Mouse (Mus musculus) ES-E14 (cell line): ENCODE measurements around the gene Trp53tg5. TPM values are rescaled to one million over a fixed set of nuclear protein-coding genes. Genes with fewer than 3 reads are reported as not detected.

Experiments used
- DNase-seq: peaks from one replicate; pipeline ENCODE4 v3.0.0-alpha.2; 2013; ENCODE audit warnings: low read depth, low spot score
- H3K27ac ChIP-seq: 2 replicates; pipeline ENCODE4 v1.5.1; 2012; ENCODE audit warnings: low read depth, mild to moderate bottlenecking, low read length, moderate library complexity, mixed read lengths; ENCODE audit not compliant: poor library complexity, insufficient read depth, severe bottlenecking
- H3K36me3 ChIP-seq: 2 replicates; pipeline ENCODE4 v1.6.1; 2012; ENCODE audit warnings: mild to moderate bottlenecking, low read length, moderate library complexity, mixed read lengths; ENCODE audit not compliant: control insufficient read depth, poor library complexity, insufficient read depth, severe bottlenecking
- H3K4me1 ChIP-seq, 2 experiments: fragments of 150-350 bp in 1 of 2; sonication (generic) in 1 of 2; 2 replicates each; pipeline ENCODE4 v1.6.1; 2012; ENCODE audit warnings: low read length in 2 of 2, mild to moderate bottlenecking in 1 of 2, mixed read lengths in 1 of 2; ENCODE audit not compliant: control insufficient read depth in 2 of 2, insufficient read depth in 2 of 2, poor library complexity in 1 of 2
- H3K4me3 ChIP-seq, 2 experiments: fragments of 150-350 bp in 1 of 2; sonication (generic) in 1 of 2; 2 replicates each; pipeline ENCODE4 v1.5.1; 2012; ENCODE audit warnings: low read length in 2 of 2, low read depth in 1 of 2, mild to moderate bottlenecking in 1 of 2, mixed read lengths in 1 of 2; ENCODE audit not compliant: insufficient read depth in 1 of 2, poor library complexity in 1 of 2, severe bottlenecking in 1 of 2
- H3K9ac ChIP-seq: 2 replicates; pipeline ENCODE4 v1.6.1; 2012; ENCODE audit warnings: low read depth, mild to moderate bottlenecking, low read length, mixed read lengths; ENCODE audit not compliant: poor library complexity, insufficient read depth, severe bottlenecking
- H3K9me3 ChIP-seq: fragments of 150-350 bp; sonication (generic); 2 replicates; pipeline ENCODE4 v1.6.1; 2012; ENCODE audit warnings: low read depth, mild to moderate bottlenecking, low read length; ENCODE audit not compliant: control insufficient read depth, insufficient read depth
- CHD2 ChIP-seq: IDR thresholded peaks from 2 replicates; pipeline ENCODE4 v1.6.1; 2014; ENCODE audit warnings: mild to moderate bottlenecking, low read depth, low read length, inconsistent platforms
- HCFC1 ChIP-seq: IDR thresholded peaks from 2 replicates; pipeline ENCODE4 v1.6.1; 2012; ENCODE audit warnings: low read length, inconsistent platforms, borderline replicate concordance; ENCODE audit not compliant: insufficient read depth
- MAFK ChIP-seq: IDR thresholded peaks from 2 replicates; pipeline ENCODE4 v1.6.1; 2014; ENCODE audit warnings: mild to moderate bottlenecking, low read depth, low read length, inconsistent platforms; ENCODE audit not compliant: insufficient read depth
- ZC3H11A ChIP-seq: IDR thresholded peaks from 2 replicates; pipeline ENCODE4 v1.6.1; 2012; ENCODE audit warnings: low read depth, mild to moderate bottlenecking, inconsistent platforms, low read length, borderline replicate concordance
- ZNF384 ChIP-seq: IDR thresholded peaks from 2 replicates; pipeline ENCODE4 v1.6.1; 2012; ENCODE audit warnings: low read depth, low read length, inconsistent platforms
- in situ Hi-C, 2 experiments: fragments of 600-800 bp; cut with MboI; formaldehyde crosslinking; loops; one replicate each; pipeline ENCODE4 v1.15.1; 2025; ENCODE audit warnings: low sequenced_read_pairs in 2 of 2, inconsistent platforms in 1 of 2; ENCODE audit not compliant: unreplicated experiment in 2 of 2
- total RNA-seq: library from RNA; depleted of rRNA; stranded (reverse); fragments of 300-350 nt; gene quantifications from 2 replicates; pipeline ENCODE4 v1.2.3, GENCODE M21; 2012

The Trp53tg5 gene
- total RNA-seq, 1 experiment, result 0.22 TPM

DNA sequence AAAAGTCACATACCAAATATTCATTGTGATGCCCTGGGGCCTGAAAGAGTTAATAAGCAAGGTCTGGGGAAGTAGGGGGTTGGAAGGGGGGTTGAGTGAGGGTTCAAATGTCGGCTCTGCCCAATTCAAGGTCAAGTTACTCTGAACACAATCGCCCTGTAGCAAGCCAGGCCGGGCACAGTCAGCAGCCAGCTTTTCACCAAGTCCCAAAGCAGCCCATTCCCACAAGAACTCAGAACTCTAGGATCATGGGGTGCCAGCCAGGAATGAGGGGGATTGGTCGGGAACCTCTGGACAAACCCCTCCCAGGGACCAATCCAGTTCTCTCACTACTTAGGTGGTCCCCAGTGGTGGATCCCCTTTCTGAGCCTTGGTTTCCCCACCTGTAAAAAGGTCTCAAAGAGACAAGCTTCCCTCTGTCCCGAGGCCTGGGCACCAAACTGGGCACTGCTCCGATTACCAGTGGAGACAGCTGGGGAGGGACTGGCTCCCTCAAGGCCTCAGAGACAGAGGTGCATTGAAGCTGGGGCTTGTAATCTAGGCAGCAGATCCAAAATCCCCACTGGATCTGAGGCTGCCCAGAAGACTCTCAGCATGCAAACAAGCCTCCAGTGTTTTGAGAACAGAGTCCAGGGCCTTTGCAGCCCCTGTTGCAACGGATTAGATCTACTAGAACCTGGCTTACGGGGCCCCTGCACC, 37.2 kb downstream of the Trp53tg5 start:
- no peak overlapping the region for H3K4me3 ChIP-seq
- H3K9me3 ChIP-seq, result no peaks in the 10 kb centered on the region
- peaks cover 5% of the 10 kb centered on the region; the same call in 1 of the 2 replicates for H3K36me3 ChIP-seq
- in situ Hi-C loops, result no loop called here
- no peak for DNase-seq
- no peak overlapping the region; the same call in 1 of the 2 replicates for H3K27ac ChIP-seq
- TF ChIP-seq ZC3H11A (no peak), HCFC1 (no peak), MAFK (no peak)
- peak overlapping the region; percentile 28; the same call in 1 of the 2 replicates for H3K9ac ChIP-seq
- peaks cover 4 to 78% of the 10 kb centered on the region in 2 experiments for H3K4me1 ChIP-seq

DNA sequence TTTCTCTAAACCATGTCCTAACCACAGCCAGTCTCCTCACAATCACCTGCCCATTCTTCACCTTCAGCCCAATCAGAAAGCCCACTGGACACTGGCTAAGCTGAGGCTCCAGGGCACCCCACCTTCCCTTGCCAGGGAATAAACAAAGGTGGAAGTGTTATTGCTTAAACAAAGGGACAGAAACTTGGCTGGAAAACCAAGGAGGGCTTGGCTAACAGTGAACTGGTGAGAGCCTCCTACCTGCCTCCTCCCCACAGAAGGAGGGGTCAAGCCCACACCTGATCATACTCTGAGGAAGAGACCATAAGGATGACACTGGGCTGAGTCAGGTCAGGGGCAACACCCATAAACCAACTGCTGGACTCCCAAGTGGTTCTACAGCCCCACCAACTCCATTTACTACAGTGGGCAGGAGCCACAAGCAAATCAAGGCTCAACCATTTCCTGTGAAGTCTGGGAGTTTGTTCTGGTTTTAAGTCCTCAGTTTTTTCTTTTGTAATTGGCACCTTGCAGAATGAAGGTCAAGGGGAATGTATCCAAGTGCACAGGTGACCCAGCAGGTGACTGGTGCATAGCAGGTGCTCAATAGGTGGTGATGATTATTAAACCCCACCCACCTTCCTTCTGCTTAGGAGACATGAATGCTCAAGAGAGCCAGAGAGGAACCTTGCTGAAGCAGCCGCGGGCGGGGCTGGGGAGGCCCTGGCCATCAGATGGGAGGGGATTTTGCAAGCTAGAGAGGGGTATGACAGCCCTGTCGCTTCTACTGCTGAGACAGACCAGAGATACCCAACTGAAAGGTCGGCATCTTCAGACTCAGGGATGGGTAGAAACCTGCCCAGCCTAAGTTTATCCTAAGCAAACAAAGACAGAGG, 38.1 kb downstream of the Trp53tg5 start:
- no peak overlapping the region; a peak in 1 of 4 replicates for H3K4me3 ChIP-seq
- H3K4me1 ChIP-seq, result peaks cover 4 to 77% of the 10 kb centered on the region in 2 experiments

DNA sequence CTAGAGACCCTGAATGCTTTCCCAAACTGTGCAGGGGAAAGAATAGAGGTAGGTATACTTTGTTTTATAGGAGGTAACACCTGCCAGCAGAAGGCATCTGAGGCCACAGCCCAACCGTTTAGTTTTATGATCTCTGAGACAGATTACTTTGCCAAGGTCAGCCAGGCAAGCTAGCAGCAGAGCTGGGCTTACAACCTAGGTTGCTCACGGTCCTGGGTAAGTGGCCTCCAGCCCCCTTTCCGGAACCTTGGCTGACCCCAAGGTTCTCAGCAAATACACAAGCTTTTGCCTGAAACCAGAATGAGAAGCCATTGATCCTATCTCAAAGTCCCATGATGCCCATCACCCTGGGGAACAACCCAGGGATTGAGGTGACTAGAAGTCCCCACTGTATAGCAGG, 38.8 kb downstream of the Trp53tg5 start:
- Histone ChIP-seq H3K36me3 (peaks cover 4% of the 10 kb centered on the region; the same call in 1 of the 2 replicates), H3K4me3 (no peak overlapping the region), H3K4me1 (peaks cover 7 to 72% of the 10 kb centered on the region in 2 experiments), H3K27ac (no peak overlapping the region), H3K9ac (no peak overlapping the region), H3K9me3 (no peaks in the 10 kb centered on the region)
- in situ Hi-C loops, result no loop called here
- no peak for DNase-seq
- no peak for TF ChIP-seq ZNF384
- TF ChIP-seq CHD2, result no peak
- no peak for TF ChIP-seq HCFC1
- no peak for TF ChIP-seq MAFK
- no peak for TF ChIP-seq ZC3H11A

More for the DNA sequence above, 38.1 kb downstream of the Trp53tg5 start:
- TF ChIP-seq CHD2, result no peak
- TF ChIP-seq MAFK, result no peak
- TF ChIP-seq HCFC1, result no peak
- TF ChIP-seq ZC3H11A, result no peak
- TF ChIP-seq ZNF384, result no peak
- Histone ChIP-seq H3K27ac (0 out of 2 replicates have a peak overlapping the region, but pooled peaks have one; percentile 49), H3K36me3 (peaks cover 2% of the 10 kb centered on the region; the same call in 1 of the 2 replicates), H3K9ac (no peak overlapping the region), H3K9me3 (no peaks in the 10 kb centered on the region)
- in situ Hi-C loops, result no loop called here
- DNase-seq, result no peak

DNA sequence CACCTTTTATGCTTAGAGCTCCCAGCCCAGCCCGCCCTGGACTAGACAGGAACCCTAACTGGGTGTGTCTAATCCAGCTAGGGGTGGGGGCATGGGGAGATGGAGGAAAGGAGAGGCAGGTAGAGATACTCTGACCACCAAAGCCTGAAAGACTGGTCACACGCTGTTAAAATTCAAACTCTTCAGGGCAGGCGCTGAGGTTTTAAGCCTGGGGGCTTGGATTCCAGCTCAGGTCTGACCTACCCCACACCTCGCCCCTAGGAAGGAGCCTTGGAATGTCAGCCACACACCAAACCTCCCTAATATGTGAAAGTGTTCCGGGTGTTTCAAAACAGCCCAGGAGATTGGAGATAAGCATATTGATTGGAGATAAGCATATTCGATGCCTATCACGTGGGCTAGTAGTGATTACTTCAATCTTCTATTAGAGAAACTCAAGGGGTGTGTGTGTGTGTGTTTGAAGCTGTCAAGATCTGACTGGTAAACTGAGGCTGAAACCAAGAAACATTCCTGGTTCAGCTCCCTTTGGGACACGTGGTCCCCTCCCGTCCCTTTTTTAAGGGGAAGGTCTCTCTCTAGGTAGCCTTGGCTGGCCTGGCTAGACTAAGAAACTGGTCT, 40.1 kb downstream of the Trp53tg5 start:
- H3K4me3 ChIP-seq, result peak overlapping the region in 1 of 2 experiments; percentile 21; a peak in 1 of 4 replicates
- H3K9ac ChIP-seq, result 0 out of 2 replicates have a peak overlapping the region, but pooled peaks have one; percentile 3
- TF ChIP-seq ZC3H11A (no peak), HCFC1 (no peak), MAFK (no peak), CHD2 (no peak), ZNF384 (no peak)
- H3K4me1 ChIP-seq, result peaks cover 7 to 73% of the 10 kb centered on the region in 2 experiments
- H3K36me3 ChIP-seq, result peaks cover 17% of the 10 kb centered on the region
- H3K27ac ChIP-seq, result no peak overlapping the region; the same call in 1 of the 2 replicates
- in situ Hi-C loops, result no loop called here
- DNase-seq, result no peak
- no peaks in the 10 kb centered on the region for H3K9me3 ChIP-seq
